Mouse (Mus musculus) mature B cell (primary cell): ENCODE results near the gene L1cam.

ENCODE experiments used
- in situ Hi-C: fragments of 300-500 bp; cut with MboI; formaldehyde crosslinking; loops from 2 replicates; pipeline ENCODE4 v1.14.3; 2019

L1cam gene

DNA sequence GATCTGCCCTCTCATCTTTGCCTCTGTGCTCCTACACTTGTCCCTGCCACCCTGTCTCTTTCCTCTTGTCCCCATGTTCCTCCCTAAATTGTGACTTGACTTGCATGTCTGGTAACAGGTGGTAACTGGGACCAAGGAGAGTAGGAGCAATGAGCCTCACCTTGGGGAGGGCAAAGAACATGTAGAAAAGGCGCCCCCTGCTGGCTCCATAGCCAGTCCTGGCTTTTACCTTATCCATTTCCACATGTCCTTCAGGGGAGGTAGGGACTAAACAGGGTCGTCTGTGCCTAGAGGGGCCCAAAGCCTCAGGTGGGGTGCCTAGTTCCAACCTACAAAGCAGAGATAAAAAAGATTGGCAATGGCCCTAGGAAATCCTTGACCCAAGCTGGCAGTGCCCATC, at the start of gene L1cam:
L1cam (minus strand) TSS at position 387 of the 400 bp plus-strand sequence.
- in situ Hi-C loops, result no loop called here

DNA sequence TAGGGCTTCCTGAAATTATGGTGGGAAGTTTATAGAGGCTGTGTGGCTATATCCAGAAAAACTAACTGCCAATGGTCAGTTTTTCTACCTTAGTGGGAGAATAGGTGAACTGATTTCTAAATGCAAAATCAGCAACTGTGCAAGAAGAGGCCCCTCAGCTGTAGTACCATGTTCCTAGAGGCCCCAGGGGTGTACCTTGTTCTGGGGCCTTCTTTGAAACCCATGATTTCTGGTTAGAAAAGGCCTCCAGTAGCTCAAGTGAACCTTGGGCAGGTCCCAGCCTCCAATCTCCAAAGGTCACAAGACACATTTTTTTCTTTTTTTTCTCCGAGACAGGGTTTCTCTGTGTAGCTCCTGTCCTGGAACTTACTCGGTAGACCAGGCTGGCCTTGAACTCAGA, 46.4 kb upstream of the L1cam start:
- in situ Hi-C loops, result no loop called here

DNA sequence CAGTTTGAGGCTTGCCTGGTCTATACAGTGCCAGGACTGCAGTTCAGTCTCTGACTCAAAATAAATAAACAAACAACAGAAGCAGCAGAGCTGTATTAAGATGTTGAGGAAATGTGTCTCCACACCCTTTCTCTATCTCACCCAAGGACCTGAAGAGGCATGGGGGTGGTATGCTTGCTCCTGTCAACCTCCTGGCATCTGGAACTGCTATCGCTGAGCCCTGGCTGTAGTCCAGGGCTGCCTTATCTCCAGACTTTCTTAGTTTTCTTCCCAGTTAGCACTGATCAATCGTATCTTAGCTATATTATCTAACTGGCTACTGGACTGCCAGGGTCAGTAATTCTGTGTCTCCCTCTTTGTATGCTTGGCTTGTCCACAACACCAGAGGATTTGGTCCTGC, 46.0 kb upstream of the L1cam start:
- in situ Hi-C loops, result no loop called here

DNA sequence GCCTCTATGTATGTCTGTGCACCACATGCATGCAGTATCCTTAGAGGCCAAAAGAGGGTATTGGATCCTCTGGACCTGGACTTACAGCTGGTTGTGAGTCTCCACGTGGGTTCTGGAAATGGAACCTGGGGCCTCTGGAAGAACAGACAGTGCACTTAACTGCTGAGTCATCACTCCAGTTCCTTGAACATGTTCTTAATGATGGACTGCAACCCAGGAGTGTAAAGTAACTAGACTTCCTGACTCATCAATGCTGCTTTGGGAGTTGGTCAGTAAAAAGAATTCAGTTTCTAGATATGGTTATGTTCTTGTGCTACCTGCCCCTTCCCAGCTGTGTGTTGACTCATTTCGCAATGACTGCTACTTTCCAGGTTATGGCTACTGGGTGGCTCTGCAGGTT, 36.0 kb upstream of the L1cam start:
- in situ Hi-C loops, result no loop called here

DNA sequence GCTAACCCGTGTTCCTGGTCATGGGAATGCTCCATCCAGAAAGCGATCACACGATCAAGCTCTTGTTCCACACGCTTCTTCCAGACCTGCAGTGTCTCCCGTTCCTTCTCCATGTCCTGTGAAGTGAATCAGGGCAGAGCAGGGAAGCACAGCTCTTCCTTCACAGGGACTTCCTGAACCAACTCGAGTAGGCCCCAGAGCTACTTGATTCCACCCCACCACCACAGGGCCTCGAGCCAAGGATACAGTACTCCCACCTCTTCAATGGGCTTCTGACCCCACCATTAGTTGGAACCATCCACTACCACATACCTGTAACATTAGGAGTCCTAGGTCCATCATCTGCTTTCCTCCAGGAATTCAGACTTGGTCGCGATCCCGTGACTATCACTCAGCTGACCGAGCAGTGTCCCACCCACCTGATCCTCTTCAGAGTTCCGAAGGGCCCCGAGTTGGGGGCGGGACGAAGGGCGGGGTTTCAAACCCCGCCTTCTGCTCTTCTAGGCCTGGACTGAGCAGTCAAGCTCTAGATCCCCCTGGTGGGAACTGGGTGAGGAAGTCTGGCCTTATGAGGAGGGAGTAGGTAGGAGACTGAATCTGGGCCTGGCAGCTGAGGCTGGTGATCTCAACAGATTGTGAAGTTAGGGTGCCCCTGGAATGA, 34.6 kb upstream of the L1cam start, which contains the start of gene Renbp:
Renbp (minus strand) TSS at position 449 of the 661 bp plus-strand sequence.
- in situ Hi-C loops, result no loop called here

DNA sequence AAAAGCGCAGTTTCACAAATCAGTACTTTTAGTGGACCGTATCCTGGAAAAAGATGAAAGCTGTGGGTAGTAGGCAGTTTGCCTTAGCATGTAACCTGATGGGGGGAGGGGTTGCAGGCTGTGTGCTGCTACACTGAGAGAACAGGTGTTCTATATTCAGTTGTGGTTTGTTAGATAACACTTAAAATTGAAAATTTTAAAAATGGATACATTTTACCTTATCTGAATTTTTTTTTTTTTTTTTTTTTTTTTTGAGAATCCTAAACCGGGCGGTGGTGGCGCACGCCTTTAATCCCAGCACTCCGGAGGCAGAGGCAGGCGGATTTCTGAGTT, 26.6 kb upstream of the L1cam start:
- in situ Hi-C loops, result no loop called here

DNA sequence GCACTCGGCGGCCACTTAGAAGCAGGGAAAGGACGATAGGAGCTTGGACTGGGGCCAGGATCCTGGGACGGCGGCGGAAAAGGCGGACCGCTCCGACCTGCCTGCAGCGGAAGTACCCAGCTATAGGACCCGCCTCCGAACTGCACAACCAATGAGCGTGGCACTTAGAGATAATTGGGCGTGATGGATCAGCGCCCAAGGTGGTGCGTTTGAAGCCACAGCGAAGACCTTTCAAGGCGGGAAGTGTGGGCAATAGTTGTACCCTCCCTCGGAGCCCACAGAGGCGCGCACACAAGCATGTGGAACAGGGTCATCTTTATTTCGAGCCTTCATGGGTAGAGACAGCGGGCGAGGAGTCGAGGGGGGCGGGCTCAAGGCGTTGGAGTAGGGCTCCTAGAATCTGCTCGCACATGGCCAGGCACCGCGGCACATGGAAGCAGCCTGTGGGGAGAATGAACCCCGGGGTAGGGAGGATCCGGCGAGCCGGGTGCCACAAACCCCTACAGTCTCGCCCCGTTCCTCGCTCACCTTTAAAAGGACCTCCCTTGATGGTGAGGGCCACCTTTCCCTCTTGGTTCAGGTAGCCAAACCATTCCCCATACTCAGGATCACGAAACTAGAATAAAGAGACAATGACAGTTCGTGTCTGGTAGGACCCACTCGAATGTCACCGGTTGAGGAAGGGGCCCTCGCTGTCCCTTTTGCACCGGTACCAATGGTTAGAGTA, 26.1 kb upstream of the L1cam start, which contains the start of the genes Arhgap4 and Naa10:
Arhgap4 (minus strand) TSS at position 48 of the 727 bp plus-strand sequence.
Naa10 (minus strand) TSS at position 122 of the 727 bp plus-strand sequence.
- in situ Hi-C loops, result no loop called here

DNA sequence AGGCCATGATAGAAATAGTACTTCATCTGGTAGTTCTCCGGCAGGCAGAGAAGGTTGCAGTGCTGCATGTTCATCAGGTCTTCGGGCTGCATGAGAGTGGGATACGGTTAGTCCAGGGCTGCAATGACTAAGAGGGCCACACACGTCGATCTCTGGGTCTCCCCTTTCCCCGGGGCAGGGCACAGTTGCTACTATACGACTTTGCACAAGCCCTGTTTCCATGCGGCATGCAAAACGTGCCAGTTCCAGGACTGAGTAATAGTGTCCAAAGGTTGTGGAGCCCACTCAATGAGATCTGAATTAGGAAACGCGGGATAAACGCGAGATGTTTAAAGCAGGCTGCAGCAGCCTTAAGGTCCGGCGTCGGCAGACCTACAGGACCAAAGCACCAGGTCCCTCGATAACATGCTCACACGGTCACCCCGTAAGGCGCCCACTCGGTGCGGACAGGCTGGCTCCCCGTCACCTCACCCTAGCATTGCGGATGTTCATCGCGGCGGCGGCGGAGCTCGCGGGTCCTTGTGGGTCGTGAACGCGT, 25.4 kb upstream of the L1cam start:
- in situ Hi-C loops, result no loop called here

DNA sequence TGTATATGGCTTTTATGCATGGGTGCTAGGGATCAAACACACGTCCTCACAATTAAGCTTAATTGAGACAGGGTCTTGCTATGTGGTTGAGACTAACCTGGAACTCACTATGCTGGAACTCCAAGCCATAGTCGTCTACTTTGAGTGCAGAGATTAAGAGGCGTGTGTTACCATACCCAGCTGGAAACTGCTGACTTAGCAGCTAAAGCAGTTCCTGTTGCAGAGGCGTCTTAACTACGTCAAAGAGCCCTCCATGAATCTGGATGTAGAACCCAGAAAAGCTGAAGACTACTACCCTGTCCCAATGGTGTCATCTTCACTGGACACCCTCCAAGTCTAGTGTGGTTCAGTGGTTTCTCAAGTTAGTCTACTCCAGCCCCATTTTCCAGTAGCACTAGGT, 22.7 kb upstream of the L1cam start:
- in situ Hi-C loops, result no loop called here

DNA sequence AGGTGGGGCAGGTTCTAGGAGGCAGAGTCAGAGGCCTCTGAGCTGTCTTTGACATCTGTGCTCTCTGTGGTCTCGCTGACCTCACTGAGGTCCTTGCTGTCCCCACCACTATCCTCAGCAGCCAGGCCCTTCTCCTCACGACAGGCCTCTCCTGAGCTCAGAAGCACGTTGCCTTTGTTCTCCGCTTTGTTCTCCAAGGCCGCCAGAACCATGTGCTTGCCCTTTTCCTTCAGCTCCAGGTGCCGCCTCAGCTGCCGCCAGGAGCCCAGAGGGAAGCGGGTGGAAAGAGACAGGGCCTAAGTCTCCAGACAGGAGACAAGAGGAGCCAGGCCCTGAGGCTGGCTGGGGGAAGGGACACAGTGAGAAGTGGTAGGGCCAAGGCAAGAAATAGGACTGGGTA, 21.0 kb upstream of the L1cam start:
- in situ Hi-C loops, result no loop called here

DNA sequence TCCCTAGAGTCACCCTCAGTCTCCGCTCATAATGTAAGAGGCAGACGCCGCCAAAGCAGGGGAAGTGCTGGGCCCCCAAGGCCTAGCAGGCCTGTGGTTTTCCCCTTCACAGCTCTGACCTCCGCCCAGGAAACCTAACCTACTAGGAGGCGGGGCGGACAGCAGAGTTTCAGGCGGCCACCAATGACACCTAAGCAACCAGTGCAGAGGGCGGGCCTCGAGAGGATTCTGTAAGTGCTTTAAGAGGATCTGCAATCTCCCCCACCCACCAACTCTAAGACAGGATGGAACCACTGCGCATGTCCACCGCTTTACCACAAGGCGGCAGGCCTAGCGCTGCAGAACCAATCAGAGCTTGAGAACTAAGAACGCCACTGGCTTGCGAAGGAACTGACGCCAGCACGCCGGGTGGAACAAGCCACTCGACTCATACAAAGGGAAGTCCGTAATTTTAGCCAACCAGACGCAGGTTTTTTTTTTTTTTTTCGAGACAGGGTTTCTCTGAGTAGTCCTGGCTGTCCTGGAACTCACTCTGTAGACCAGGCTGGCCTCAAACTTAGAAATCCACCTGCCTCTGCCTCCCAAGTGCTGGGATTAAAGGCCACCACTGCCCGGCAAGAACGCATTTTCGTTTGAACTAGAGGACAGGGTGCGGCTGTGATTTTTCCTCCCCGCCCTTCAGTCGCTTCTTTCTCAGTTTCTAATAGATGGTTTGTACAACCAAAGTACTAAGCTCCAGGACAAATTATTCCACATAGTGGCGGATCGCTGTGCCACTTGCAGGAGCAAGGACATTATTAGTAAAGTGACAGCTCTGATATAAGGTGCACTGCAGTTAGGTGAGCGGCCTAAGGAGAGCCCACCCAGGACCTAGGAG, 19.2 kb upstream of the L1cam start:
- in situ Hi-C loops, result no loop called here

DNA sequence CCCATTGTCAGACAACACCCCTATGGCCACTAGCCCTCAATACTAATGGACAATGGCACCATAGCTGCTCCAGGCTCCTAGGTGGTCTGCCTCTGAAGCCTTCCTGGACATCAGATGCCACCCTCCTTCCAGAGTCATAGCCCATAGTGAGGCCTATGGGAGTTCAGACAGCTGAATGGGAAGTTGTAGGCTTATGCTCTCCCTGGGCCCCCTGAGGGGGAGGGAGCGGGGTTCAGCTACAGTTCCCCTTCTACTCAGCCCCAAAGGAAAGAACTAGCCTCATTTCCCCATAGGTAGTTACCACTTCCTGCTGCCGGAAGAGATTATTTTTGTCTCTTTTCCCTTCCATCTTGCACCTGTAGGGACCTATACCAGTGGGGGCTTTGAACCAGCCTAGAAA, 15.7 kb upstream of the L1cam start:
- in situ Hi-C loops, result no loop called here

DNA sequence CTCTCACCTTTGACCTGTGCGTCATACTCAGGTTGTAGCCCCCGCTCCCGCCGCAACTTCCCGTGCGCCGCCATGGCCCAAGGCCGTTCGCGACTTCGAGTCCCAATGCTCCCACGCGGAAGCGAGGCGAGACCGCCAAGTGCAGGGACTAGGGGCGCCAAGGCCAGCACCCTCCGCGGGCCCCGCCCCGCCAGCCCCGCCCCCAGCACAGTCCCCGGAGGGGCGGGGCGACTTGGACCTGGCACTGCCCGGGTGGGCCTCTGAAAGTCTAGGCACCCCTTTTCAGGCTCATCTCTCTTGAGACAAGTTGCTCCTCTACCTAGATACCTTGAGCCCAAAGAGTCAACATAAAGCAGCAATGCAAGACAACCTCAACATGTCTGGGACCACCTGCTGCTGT, 15.3 kb upstream of the L1cam start:
- in situ Hi-C loops, result no loop called here

DNA sequence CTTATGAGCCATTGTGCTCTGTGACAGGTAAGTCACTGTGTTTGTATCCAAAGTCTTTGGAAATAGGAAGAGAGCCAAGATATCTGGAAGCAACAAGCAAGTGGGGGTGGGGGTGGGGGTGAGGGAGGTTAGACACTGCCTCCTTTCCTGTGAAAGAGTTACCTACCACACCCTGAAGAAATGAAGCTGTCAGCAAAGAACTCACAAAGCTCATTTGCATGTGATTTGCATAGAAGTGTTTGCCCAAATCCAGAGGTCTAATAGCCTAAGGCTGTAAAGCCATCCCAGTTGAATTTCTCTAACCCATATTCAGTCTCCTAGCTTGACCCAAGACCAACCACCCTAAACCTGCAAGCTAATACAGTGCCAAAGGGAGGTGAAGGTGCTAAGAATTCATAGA, 14.5 kb upstream of the L1cam start:
- in situ Hi-C loops, result no loop called here

DNA sequence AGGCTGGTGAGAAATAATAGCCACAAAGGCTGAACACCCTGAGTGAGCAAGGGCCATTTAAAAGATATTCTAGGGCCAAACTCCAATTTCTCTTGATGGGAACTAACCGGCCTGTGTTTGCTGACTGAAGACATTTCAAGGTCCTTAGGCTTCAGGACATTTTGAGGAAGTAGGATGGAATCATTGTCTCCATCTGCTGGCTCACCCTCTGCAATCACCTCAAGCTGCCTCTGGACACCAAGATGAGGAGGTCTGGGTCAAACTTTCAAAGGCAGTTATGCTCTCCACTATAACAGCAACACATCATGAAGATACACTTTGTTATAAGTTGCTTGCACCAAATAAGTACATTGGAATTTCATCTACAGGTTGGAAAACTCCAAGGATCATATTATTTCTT, 14.1 kb upstream of the L1cam start:
- in situ Hi-C loops, result no loop called here

DNA sequence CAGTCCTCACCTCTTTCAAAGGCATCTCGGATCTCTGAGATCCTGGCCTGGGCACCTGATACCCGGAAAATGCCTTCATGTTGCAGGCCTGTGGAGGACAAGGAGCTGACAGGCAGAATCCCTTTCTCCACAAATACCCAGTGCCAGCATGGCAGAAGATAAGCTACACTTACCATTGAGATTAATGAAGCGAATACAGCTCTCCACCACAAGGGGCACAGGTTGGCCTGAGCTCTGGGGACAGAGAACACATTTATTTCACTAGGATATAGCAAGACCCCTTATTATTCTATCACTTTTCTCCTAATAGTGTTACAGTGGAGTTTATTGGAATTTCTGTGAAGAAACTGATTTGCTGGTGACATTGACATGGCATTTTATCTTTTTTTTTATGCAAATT, 2.1 kb upstream of the L1cam start:
- in situ Hi-C loops, result no loop called here

DNA sequence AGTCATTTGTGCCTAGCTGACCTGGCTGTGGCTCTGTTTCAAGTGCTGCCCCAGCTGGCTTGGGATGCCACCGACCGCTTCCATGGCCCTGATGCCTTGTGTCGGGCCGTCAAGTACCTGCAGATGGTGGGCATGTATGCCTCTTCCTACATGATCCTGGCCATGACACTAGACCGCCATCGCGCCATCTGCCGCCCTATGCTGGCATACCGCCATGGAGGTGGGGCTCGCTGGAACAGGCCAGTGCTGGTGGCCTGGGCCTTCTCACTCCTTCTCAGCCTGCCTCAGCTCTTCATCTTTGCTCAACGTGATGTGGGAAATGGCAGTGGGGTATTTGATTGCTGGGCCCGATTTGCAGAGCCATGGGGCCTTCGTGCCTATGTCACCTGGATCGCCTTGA, 3.1 kb downstream of the L1cam start:
- in situ Hi-C loops, result no loop called here

DNA sequence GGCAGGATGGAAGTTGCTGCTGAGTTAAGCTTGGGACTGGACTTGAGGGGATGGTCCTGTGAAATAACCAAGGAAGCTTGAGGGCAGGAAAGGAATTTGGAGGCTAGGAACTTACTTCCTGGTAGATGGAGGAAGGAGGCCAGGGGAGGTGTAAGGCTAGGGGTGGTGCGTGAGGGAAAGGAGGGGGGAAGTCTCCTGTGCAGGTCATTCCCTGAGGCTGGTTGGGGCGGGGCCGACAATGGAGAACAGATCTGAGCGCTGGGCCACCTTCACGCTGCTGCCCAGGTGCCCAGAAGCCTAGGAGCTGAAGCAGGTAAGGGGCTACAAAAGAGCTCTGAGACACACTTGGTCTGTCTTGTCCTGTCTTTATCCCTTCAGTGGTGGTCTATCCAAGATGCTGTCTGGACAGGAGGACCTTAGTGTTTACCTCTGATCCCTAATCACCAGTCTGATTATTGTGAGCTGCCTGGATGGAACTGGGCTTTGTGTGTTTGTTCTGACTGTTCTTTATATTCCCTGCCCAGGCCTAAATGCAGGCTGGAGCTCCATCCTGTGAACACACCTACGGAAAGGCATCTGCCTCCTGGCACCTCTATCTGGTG, 4.3 kb downstream of the L1cam start, which contains the start of gene Avpr2:
Avpr2 (plus strand) TSS at position 552 of the 602 bp plus-strand sequence.
- in situ Hi-C loops, result no loop called here

DNA sequence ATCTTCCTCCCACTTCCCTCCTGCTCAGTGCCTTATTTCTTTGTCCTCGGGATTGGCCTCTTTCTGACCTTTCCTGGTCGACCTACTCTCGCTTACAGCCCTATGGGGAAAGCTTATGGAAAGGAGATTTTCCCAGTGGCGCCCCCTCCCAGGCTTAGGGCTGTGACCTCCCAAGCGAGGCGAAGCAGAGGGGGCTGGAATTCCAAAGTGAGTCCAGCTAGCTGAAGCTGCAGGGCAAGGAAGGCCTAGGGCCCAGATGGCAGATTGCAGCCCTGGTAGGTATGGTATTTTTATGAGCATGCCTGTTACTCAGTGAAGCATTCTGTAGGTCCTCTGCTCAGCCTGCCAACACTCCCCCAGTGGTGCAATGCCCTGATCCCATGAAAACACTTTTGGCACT, 14.4 kb downstream of the L1cam start:
- in situ Hi-C loops, result no loop called here

DNA sequence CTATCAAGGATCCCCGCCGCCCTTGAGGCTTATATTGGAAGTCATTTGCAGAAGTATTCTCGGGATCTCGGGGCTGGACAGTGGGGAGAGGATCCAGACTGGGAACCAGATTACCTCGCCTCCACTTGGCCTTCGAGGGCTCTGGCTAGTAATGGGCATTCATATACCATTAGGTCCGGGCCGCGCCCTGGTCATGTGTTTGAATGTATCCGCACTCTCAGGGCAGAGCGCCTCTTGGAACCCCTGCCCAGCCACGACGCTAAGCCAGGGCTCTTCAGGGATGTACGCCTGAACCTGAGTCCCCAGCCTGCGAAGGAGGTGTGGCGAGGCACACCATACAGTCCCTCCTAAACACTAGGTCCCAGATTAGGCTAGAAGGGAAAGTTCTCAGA, 14.9 kb downstream of the L1cam start:
- in situ Hi-C loops, result no loop called here

DNA sequence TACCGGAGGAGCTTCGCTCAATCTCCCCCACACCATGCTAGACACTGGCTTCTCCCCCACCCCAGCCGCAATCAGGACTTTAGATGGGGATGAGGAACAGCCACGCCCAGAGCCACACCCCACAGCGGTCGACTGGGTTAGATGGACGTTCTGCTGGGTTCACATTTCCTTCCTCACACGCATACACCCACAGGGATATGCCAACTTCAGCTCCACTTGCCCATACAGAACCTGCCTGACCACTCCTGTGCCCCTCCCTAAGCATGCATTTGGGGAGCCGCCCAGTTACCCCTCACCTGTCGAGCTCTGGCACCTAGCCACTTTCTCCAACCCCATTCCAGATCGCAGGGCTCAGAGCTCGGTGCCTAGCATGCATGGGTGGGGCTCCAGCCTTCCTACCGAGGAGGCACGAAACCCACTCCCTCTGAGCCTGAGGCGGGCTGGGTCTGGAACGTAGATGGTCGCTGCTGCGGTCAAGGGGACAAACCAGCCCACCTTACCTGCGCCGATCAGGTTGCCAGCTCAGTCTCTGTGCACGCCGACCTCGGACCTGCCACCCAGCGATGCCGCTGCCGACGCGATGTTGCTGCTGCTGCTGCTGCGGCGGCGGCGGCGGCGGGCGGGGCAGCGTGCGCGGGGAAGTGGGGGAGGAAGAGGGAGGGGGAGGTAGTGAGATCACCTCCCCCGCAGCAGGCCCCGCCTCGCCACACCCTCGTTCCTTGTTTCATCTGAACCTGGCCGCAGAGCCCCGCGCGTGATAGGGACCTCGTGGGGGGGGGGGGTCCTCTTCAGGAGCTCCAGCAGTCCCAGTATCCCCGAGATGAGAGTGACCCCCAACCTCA, 15.5 kb downstream of the L1cam start:
- in situ Hi-C loops, result no loop called here
